Mouse (Mus musculus) myocyte (in vitro differentiated cells): ENCODE results near the gene Tmem63b.

Experiments used
- POLR2A ChIP-seq: IDR thresholded peaks from one replicate; pipeline ENCODE4 v1.6.1; 2011; ENCODE audit warnings: low read depth, mild to moderate bottlenecking, control low read depth, moderate library complexity; ENCODE audit not compliant: insufficient read length
- TCF12 ChIP-seq: IDR thresholded peaks from one replicate; pipeline ENCODE4 v1.6.1; 2011; ENCODE audit warnings: mild to moderate bottlenecking, control low read depth; ENCODE audit not compliant: poor library complexity, insufficient read depth, severe bottlenecking
- USF1 ChIP-seq: IDR thresholded peaks from one replicate; pipeline ENCODE4 v1.6.1; 2011; ENCODE audit warnings: low read depth, mild to moderate bottlenecking, control low read depth, moderate library complexity

DNA sequence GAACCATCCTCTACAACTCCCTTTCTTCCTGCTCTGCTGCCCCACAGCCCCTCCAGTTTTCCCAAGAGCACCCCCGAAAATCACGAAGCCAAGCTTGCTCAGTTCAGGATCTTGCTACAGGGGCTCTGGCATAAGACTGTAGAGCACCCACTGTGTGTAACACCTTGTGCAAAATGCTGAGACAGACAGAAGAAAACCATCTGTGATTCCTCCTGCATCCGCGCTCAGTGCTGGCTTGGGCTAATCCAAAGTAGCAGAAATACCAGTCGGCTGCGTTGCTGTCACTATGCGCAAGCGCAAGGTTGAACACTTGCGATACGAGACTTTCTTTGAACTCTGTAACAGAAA is 37.8 kb upstream of the Tmem63b start:
- TF ChIP-seq TCF12 = no peak
- TF ChIP-seq POLR2A = no peak
- TF ChIP-seq USF1 = no peak
